Mouse (Mus musculus) limb, embryonic 15.5 days (tissue): ENCODE results near the gene Hist1h1a. TPM values are rescaled to one million over a fixed set of nuclear protein-coding genes. Genes with fewer than 3 reads are reported as not detected.
"Not testable (repeated sequence)": the region's sequence is repeated elsewhere in the genome, so short reads cannot be mapped to it uniquely, and the experiment has no call there.

Experiments
- ATAC-seq: fragments of 200-750 bp; cut with Nextera tagmentation; 2 replicates; pipeline ENCODE4 v1.8.0; 2017; ENCODE audit warnings: low read depth, moderate TSS enrichment; ENCODE audit not compliant: insufficient number of reproducible peaks, low FRiP score, low TSS enrichment
- H3K27ac ChIP-seq: fragments of 300-500 bp; sonication (generic); 2 replicates; pipeline ENCODE4 v1.5.1; 2015; ENCODE audit warnings: moderate library complexity, mild to moderate bottlenecking, inconsistent platforms
- H3K27me3 ChIP-seq: fragments of 300-500 bp; sonication (generic); 2 replicates; pipeline ENCODE4 v1.6.1; 2015; ENCODE audit warnings: inconsistent platforms
- H3K36me3 ChIP-seq: fragments of 300-500 bp; sonication (generic); 2 replicates; pipeline ENCODE4 v1.6.1; 2015; ENCODE audit warnings: inconsistent platforms
- H3K4me1 ChIP-seq: fragments of 300-500 bp; sonication (generic); 2 replicates; pipeline ENCODE4 v1.6.1; 2015; ENCODE audit warnings: inconsistent platforms
- H3K4me2 ChIP-seq: fragments of 300-500 bp; sonication (generic); 2 replicates; pipeline ENCODE4 v1.6.1; 2015; ENCODE audit warnings: mild to moderate bottlenecking, inconsistent platforms
- H3K4me3 ChIP-seq: fragments of 300-500 bp; sonication (generic); 2 replicates; pipeline ENCODE4 v1.5.1; 2015; ENCODE audit warnings: mild to moderate bottlenecking, inconsistent platforms
- H3K9ac ChIP-seq: fragments of 300-500 bp; sonication (generic); 2 replicates; pipeline ENCODE4 v1.6.1; 2015; ENCODE audit warnings: inconsistent platforms
- H3K9me3 ChIP-seq: fragments of 300-500 bp; sonication (generic); 2 replicates; pipeline ENCODE4 v1.6.1; 2016; ENCODE audit warnings: inconsistent platforms
- WGBS: fragments of 180-500 bp; shearing (Covaris S2); methylation state at CpG from one replicate; pipeline ENCODE4 v1.1.7; 2015; 5-methylcytosine and 5-hydroxymethylcytosine counted together
- polyA plus RNA-seq: library from polyadenylated mRNA; unstranded; fragments of >200 nt; fragmentation: Nextera tagmentation; extraction: Ambion mirVana; gene quantifications from 2 replicates; pipeline ENCODE4 v1.2.1, GENCODE M21; 2015

Hist1h1a gene
- polyA plus RNA-seq, 1 experiment from 2014 or later = 2.1 TPM

DNA sequence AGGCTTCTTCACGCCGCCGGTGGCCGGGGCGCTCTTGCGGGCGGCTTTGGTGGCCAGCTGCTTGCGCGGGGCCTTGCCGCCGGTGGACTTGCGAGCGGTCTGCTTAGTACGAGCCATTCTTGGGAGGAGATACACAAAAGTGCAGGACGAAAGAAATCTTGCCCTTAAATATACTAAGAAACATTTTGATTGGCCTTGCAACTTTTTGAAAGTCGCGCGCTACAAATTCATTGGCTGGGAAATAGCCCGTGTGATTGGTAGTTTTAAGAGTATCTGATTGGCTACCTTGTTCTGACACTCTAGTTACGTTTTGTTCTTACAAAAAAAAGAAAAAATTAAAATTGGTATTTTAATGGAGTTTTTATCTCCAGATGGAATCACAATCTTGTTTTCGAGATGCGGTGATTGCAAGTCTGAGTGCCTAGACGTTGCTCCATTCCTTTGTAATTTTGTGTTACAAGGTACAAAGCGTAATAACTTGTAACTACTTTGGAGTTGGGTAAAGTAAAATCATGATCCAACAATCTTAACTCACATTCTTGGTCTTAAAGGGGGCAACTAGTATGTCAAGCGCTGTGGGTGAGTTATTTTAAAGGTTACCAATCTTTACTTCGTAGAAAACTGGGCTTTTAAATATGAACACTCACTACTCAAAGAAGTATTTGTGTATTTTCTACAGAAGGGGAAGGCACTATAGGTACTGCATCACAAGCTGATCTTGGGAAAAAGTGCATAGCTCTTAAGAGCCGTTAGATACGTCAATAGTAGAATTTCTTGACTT is 17.9 kb upstream of the Hist1h1a start, which contains the start of gene Hist1h3c:
TSS of gene Hist1h3c (minus strand) at position 222 of the 781 bp plus-strand sequence.
- no peaks in the 10 kb centered on the region for H3K27me3 ChIP-seq
- peak within 1 kb of the TSS; percentile 45 for H3K4me3 ChIP-seq
- under 1% methylated on average over 26 of the region's 28 CpGs for WGBS

DNA sequence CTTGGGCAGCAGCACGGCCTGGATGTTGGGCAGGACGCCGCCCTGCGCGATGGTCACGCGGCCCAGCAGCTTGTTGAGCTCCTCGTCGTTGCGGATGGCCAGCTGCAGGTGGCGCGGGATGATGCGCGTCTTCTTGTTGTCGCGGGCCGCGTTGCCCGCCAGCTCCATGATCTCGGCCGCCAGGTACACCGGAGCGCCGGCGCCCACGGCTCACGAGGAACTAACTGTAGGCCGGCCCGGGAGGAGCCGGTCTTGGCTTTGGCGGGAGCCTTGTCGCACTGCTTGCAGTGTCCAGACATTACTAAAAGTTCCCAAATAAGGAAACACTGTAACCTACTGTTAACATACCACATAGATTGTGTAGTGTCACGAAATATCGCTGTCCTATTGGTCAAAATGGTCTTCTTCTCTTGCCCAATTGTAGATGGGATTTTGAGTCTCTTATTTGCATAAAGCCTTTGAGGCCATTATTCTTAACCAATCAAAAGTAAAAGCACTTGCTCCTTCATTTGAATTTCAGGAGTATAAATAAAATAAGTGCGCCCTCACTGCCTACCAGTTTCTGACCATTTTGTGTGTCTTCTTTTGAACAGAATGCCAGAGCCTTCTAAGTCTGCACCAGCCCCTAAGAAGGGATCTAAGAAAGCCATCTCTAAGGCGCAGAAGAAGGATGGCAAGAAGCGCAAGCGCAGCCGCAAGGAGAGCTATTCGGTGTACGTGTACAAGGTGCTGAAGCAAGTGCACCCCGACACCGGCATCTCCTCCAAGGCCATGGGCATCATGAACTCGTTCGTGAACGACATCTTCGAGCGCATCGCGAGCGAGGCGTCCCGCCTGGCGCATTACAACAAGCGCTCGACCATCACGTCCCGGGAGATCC is 17.0 kb upstream of the Hist1h1a start, which contains the start of gene Hist1h2bb:
TSS of gene Hist1h2bb (plus strand) at position 534 of the 880 bp plus-strand sequence.
- not testable (repeated sequence) for H3K27me3 ChIP-seq, H3K4me1 ChIP-seq, H3K9me3 ChIP-seq, H3K36me3 ChIP-seq
- H3K27ac ChIP-seq = peak within 1 kb of the TSS; percentile 99
- H3K4me3 ChIP-seq = peak within 1 kb of the TSS; percentile 45
- peak within 1 kb of the TSS; percentile 21; the same call in 1 of the 2 replicates for H3K9ac ChIP-seq
- WGBS = under 1% methylated on average over 37 of the region's 58 CpGs
- ATAC-seq = peak; percentile 89
- H3K4me2 ChIP-seq = peak within 1 kb of the TSS; percentile 54

More for the DNA sequence above, 17.9 kb upstream of the Hist1h1a start, which contains the start of gene Hist1h3c:
- Histone ChIP-seq H3K36me3 (no peaks in the 10 kb centered on the region), H3K4me1 (peaks cover 8% of the 10 kb centered on the region; the same call in 1 of the 2 replicates), H3K9me3 (no peaks in the 10 kb centered on the region), H3K27ac (peak within 1 kb of the TSS; percentile 99), H3K4me2 (peak within 1 kb of the TSS; percentile 48), H3K9ac (peak within 1 kb of the TSS; percentile 15; the same call in 1 of the 2 replicates)
- peak; percentile 64; the same call in 1 of the 2 replicates for ATAC-seq

DNA sequence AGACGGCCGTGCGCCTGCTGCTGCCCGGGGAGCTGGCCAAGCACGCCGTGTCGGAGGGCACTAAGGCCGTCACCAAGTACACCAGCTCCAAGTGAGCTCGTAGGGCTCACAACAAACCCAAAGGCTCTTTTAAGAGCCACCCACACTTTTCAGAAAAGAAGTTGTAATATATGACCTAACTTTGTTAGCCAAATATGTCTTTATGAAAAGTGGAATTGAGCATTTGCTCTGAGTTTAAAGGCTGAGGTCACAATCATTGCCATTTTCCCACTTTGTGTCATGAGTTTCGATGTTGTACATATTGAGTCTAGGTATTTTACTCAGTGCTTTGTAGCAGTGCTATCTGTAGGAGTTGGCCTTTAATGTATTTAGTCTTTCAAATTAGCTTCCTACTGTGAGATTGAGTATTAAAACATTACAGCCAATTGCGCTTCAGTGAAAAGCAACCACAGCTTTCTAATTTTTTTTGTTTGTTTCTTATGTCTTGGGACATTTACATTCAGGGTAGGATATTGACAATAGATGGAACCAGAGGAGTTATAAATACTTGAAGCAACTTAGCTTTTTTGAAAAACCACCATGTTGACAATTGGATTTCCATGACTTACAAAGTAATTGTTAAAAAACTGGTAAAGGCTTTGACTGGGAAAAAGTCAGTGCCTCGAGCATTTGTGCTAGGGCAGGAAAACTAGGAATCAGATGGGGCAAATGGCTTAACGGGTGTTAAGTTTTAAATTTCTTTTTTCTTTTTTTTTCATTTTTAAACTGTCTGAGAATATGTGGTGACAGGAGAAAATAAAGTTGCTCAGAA is 16.2 kb upstream of the Hist1h1a start:
- peak overlapping the region; percentile 99 for H3K27ac ChIP-seq
- H3K4me2 ChIP-seq = peak overlapping the region; percentile 54
- 2% methylated on average over 13 of the region's 13 CpGs for WGBS
- H3K9me3 ChIP-seq = no peaks in the 10 kb centered on the region
- 0 out of 2 replicates have a peak overlapping the region, but pooled peaks have one; percentile 21 for H3K9ac ChIP-seq
- H3K27me3 ChIP-seq = no peaks in the 10 kb centered on the region
- peak overlapping the region; percentile 45 for H3K4me3 ChIP-seq
- H3K4me1 ChIP-seq = peaks cover 5% of the 10 kb centered on the region; the same call in 1 of the 2 replicates
- H3K36me3 ChIP-seq = no peaks in the 10 kb centered on the region
- ATAC-seq = no peak

- Histone ChIP-seq H3K27ac (peak overlapping the region; percentile 99), H3K9me3 (no peaks in the 10 kb centered on the region), H3K27me3 (no peaks in the 10 kb centered on the region), H3K4me3 (no peak overlapping the region), H3K36me3 (no peaks in the 10 kb centered on the region), H3K9ac (no peak overlapping the region), H3K4me2 (0 out of 2 replicates have a peak overlapping the region, but pooled peaks have one; percentile 5), H3K4me1 (peaks cover 5% of the 10 kb centered on the region; the same call in 1 of the 2 replicates)
- ATAC-seq = no peak
- WGBS = 9% methylated on average over 4 of the region's 4 CpGs
These were observed 15.6 kb upstream of the Hist1h1a start for GRCm38 (mm10) chr13:23747892-23748288.

- Histone ChIP-seq H3K9ac (no peak overlapping the region), H3K27me3 (no peaks in the 10 kb centered on the region), H3K4me2 (no peak overlapping the region), H3K4me1 (peaks cover 5% of the 10 kb centered on the region; the same call in 1 of the 2 replicates), H3K27ac (peak overlapping the region; percentile 82; the same call in 1 of the 2 replicates), H3K36me3 (no peaks in the 10 kb centered on the region), H3K9me3 (no peaks in the 10 kb centered on the region), H3K4me3 (no peak overlapping the region)
- ATAC-seq = no peak
- whole genome bisulfite sequencing = 88% methylated on average over 5 of the region's 5 CpGs
These were observed 13.8 kb upstream of the Hist1h1a start for GRCm38 (mm10) chr13:23749563-23750121.

DNA sequence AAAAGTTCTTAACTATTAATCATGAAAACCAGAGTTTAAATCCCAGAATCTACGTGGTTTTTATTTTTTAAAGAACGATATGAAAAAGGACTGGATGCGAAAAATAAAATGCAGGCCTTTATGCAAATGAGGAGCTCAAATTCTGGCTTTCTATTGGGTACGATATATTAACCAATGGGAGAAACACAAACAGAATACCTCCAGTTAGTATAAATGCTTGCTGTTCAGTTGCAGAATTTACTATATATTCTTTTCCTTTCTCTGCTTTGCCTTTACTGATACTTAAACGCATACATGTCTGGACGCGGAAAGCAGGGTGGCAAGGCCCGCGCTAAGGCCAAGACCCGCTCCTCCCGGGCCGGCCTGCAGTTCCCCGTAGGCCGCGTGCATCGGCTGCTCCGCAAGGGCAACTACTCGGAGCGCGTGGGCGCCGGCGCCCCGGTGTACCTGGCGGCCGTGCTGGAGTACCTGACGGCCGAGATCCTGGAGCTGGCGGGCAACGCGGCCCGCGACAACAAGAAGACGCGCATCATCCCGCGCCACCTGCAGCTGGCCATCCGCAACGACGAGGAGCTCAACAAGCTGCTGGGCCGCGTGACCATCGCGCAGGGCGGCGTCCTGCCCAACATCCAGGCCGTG is 12.5 kb upstream of the Hist1h1a start, which contains the start of gene Hist1h2ab:
TSS of gene Hist1h2ab (plus strand) at position 288 of the 639 bp plus-strand sequence.
- ATAC-seq = 0 out of 2 replicates have a peak, but pooled peaks have one; percentile 41
- 0 out of 2 replicates have a peak within 1 kb of the TSS, but pooled peaks have one; percentile 23 for H3K9ac ChIP-seq
- WGBS = under 1% methylated on average over 32 of the region's 47 CpGs
- not testable (repeated sequence) for H3K4me1 ChIP-seq, H3K36me3 ChIP-seq, H3K27me3 ChIP-seq, H3K9me3 ChIP-seq
- peak within 1 kb of the TSS; percentile 44 for H3K4me3 ChIP-seq
- peak within 1 kb of the TSS; percentile 94 for H3K27ac ChIP-seq
- peak within 1 kb of the TSS; percentile 67 for H3K4me2 ChIP-seq

GRCm38 (mm10) chr13:23751478-23751956 is 11.9 kb upstream of the Hist1h1a start:
- Histone ChIP-seq H3K4me3 (peak overlapping the region; percentile 44), H3K27ac (peak overlapping the region; percentile 94), H3K4me2 (peak overlapping the region; percentile 67), H3K9me3 (no peaks in the 10 kb centered on the region), H3K4me1 (peaks cover 5% of the 10 kb centered on the region; the same call in 1 of the 2 replicates), H3K36me3 (no peaks in the 10 kb centered on the region), H3K9ac (no peak overlapping the region), H3K27me3 (no peaks in the 10 kb centered on the region)
- WGBS = under 1% methylated on average over 11 of the region's 11 CpGs
- no peak for ATAC-seq

- WGBS = under 1% methylated on average over 16 of the region's 47 CpGs
- ATAC-seq = peak; percentile 84
- H3K36me3 ChIP-seq, H3K27me3 ChIP-seq, H3K4me1 ChIP-seq, H3K9me3 ChIP-seq: not testable (repeated sequence)
- H3K9ac ChIP-seq = 0 out of 2 replicates have a peak within 1 kb of the TSS, but pooled peaks have one; percentile 23
- H3K4me2 ChIP-seq = peak within 1 kb of the TSS; percentile 67
- peak within 1 kb of the TSS; percentile 94 for H3K27ac ChIP-seq
- peak within 1 kb of the TSS; percentile 44 for H3K4me3 ChIP-seq
These were observed 11.3 kb upstream of the Hist1h1a start, which contains the start of gene Hist1h3b for GRCm38 (mm10) chr13:23752067-23752741. Gene Hist1h3b (plus strand): TSS chr13:23752267.

- Histone ChIP-seq H3K9ac (no peak overlapping the region), H3K27me3 (no peaks in the 10 kb centered on the region)
- no peak for ATAC-seq
These were observed 10.7 kb upstream of the Hist1h1a start for GRCm38 (mm10) chr13:23752742-23753172.

More at GRCm38 (mm10) chr13:23752742-23753172, 10.7 kb upstream of the Hist1h1a start:
- H3K4me1 ChIP-seq = peaks cover 9% of the 10 kb centered on the region; the same call in 1 of the 2 replicates
- H3K36me3 ChIP-seq = no peaks in the 10 kb centered on the region
- WGBS = 5% methylated on average over 6 of the region's 6 CpGs
- H3K9me3 ChIP-seq = no peaks in the 10 kb centered on the region
- H3K4me2 ChIP-seq = peak overlapping the region; percentile 35
- peak overlapping the region; percentile 67 for H3K27ac ChIP-seq
- H3K4me3 ChIP-seq = peak overlapping the region; percentile 30
